Mouse (Mus musculus) thymus, postnatal 25 days (tissue): ENCODE measurements around the gene Ap1ar.

Experiments
- DNase-seq: peaks from one replicate; pipeline ENCODE4 v3.0.0; 2022

Gene Ap1ar

DNA sequence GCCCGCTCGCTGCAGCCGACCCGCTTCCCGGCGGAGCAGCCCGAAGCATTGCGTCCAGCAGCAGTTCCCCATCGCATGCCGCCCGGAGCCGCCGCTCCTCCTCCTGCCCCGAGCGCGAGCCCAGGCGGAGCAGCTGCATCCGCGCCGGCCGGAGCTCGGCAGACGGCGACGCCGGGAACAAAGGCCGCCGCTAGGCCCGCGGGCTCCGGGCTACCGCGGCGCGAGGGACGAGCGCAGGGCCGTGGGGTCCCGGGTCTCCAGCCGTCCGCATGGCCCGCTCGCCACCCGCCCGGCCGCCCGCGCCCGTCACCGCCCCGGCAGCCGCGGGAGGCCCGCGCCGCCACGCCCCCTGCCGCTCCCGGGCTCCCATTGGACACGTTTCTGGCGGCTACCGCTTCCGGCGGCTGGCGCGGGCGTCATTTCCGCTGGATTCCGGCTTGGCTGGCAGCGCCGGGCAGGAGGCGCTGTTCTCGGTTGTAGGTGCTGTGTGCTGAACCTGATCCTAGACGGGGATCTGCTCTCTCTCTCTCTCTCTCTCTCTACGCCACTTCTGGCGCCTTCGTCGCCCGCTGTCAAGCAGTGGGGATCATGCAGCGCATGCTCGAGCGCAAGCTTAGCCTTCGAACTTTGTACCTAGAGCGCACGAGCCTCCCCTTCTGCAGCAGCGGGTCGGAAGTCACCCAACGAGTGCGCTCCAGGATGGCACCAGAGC is at the start of gene Ap1ar:
TSS of gene Ap1ar (minus strand) at position 370 of the 712 bp plus-strand sequence.
- peak; percentile 97 for DNase-seq

DNA sequence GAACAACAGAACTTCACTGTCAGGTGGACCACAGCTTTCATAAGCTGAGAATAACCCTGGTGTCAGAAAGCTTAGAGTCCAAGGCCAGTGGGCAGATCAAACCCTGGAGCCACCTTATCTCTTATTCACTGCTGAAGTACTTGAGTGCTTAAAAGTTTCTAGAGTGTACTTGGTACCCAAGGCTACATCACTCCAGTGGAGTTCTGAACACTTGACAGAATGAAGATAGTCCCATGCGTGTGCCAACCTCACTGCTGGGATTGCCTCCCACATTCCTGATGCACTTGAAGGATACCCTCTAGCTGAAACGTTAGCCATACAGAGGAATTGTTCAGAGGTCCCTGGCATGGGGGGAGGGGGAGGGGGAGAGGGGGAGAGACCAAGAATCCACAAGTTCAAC is 44.4 kb upstream of the Ap1ar start:
- DNase-seq = no peak

DNA sequence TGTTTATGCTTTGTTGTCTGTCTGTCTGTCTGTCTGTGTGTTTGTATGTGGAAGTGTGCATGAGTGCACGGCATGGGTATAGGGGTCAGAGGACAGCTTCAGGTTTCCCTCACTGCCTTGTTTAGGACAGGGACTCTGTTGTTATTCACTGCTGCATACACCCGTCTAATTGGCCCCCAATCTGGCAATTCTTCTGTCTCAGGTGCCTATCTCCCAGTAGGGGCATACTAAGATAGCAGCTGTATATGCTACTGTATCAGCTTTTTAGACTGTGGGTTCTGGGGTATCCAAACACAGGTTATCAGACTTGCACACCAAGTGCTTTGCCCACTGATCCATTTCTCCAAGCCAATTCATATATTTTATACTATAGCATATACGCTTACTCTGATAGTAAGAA is 42.6 kb upstream of the Ap1ar start:
- no peak for DNase-seq

DNA sequence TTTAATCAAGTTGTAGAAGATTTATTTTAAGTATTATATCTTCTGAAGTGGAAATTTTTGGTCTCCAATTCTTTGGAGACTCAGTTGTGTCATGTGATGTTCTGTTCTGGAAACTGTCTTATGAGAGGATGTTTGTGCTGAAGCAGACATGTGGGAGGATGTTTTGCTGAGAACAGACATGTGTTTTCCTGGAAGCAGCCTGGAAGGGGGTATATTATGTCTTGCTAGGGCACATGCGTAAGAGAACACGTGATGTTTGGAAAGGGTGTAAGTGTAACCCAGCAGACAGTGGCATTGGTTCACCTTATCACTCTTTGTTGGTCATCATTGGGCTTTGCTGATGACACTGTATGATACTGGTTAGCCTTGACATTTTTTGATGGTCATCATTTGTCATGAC is 38.2 kb upstream of the Ap1ar start:
- no peak for DNase-seq

DNA sequence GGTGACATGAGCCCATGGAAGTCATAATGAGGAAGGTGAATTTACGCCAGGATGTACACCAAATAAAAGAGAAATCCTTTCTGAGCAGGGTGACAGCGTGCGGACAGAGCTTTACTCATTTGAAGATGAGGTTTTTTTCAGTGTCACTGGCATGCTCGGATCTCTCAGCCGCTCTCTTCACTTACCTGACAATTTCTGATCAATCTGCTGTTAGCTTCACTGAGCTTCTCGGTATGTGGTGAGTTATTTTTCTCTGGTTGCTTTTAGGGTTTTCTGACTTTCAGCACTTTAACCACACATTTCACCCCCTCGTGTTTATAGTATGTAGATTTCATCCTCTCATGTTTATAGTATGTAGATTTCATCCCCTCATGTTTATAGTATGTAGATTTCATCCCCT is 37.7 kb upstream of the Ap1ar start:
- no peak for DNase-seq

DNA sequence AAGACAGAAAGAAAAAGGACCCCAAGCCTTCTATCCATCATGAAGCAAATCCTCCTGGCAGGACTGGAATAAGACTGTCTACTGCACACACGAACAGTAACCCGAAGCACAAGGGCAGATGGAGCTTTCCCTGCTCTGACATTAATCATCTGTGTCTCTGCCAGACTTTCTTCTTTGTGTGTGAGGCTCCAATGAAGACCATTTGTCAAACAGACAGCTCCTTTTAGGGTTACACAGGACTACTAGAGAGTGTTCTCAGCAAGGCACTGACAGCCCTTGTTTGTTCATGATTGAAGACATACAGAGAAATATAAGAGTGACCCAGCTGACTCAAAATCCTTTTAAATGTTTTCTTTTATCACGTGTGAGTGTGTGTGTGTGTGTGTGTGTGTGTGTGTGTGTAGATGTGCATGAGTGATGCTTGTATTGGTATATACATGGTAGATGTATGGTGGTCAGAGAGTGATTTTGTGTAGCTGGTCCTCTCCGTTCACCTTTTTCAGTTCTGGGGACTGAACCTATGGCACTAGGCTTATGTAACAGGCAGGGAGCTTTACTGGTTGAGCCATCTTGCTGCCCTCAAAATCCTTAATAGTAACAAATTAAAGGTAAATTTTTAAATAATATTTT is 37.0 kb upstream of the Ap1ar start:
- DNase-seq = no peak

DNA sequence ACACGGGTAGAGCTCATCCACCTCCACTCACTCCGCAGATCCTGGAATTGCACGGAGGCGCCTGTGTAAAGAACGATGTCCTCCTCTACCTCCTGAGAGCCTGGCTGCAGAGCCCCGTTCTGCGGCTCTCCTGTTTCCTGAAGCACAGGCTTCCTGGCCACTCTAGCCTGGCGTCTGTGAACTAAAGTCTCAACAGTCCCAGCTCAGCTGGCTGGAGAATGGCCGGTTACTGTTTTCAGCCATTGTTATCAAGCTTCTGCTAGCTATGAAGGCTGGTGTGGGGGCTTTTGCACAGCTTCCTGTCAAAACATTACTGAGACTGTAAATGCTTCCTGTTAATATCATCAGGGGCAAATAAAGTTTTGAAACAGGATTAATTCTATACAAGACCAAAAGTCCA is 34.3 kb upstream of the Ap1ar start:
- DNase-seq = no peak

DNA sequence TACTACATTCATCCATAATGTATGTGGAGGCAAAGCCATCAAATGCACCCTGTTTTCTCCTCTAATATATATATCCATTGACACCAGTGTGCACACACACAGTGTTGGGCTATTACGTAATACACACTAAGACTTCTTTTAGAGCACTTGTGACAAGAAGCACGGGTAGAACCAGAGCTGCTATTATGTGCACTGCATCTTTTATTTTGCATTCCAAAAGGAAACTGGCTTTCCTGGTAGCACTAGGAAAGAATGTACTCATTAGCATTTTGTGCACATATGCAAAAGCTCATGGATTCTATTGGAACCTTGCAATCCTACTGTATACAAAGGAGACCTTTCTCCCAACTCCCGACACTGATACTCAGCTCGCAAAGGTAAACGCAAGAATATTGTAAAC is 31.6 kb upstream of the Ap1ar start:
- no peak for DNase-seq

DNA sequence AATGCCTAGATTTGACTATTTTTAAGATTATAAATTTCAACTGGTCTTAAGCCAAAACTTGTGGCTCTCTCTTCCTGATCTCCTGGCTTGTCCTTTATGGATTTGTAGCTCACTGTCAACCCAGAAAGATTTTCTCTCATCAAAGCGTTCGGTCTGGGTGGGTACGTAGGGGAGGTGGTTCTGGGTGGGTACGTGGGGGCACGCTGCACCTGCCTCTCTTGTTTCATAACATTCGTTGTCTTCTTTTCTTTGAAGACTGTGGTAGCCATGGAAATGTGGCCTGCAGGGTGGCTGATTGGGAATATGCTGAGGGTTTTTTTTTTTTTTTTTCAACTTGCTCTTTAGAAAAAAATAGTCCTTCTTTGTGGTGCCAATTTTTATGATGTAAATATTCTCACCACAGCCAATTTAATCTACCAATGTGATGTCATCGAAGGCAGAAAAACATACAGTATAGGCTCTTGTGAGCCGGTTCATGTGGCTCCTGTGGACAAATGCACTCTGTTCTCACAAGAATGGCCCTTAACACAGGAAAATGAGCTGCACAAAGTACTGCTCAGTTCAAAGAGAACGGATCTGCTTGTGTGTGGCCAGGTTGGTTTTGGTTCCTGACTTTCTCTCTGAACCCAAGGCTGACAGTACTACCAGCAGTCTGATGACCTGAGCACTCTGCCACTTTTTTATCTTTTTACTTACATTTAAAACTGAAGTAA is 30.9 kb upstream of the Ap1ar start:
- DNase-seq = peak; percentile 35

DNA sequence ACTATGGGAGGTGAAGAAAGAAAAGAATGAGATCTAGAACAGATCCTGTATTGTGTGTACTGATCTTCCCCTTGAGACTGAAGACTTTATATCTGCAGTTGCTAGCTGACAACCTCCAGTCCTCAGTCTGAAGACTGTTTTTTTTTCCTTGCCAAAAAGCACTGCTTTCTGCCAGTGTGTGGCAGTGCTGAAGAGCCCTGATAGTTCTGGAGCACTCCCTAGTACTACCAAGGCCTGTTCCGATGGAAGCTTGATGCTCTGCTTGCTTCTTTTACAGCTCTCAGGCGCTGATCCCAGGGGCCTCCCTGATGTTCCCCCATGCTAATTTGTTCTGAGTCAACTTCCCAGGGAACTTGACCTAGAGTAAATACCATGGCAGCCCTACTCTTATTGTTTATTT is 26.9 kb upstream of the Ap1ar start:
- no peak for DNase-seq

DNA sequence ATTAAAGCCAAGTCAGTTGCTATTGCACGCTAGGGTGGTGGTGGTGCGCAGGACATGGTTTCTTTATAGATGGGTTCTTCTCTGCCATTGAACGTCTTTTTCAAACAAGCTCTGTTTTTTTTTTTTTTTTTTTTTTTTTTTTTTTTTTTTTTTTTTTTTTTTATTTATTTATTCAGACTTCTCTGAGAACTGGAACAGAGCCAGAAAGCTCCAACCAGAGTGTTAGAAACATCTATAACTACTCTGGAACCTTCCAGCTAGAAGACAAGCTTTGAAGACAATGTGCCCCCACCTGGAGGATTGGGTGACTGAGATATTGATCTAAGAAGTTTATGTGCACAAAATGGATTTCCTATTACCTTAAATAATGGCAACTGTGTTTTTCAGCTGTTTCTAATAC is 26.2 kb upstream of the Ap1ar start:
- no peak for DNase-seq

DNA sequence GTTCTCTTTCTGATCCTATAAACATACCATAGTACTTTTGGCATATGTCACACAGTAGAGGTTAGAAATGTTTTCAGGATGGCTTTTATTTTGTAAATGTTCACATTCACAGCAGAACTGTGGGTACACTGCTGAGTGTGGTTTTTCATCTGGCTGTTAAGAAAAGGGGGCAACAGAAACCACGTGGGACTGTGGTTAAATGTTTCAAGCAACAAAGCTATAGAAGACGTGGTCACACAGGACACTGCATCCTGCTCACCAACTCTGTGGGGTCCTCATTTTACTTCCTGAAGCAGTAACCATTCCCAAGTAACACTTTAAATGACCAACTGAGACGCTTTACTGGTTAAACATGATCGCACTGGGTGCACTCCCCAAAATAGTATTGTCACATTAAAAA is 25.2 kb upstream of the Ap1ar start:
- DNase-seq = peak; percentile 38

DNA sequence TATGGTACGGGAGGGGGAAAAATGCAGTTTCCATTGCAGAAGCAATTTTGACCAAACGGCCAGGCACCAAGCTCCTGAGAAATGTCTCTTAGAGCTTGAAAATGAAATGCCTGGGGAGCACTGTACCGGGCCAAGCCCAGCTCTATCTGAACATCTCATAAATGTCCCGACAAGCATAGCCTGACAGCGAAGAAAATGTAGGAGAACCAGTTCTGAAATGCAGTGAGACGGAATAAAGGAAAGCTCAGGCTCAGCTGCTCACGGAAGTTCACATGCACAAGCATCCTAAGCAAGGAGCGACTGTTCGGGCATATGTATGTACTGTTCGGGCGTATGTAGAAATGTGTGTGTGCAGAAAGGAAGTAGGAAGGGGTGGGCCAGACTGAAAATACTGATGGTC is 24.0 kb upstream of the Ap1ar start:
- no peak for DNase-seq

DNA sequence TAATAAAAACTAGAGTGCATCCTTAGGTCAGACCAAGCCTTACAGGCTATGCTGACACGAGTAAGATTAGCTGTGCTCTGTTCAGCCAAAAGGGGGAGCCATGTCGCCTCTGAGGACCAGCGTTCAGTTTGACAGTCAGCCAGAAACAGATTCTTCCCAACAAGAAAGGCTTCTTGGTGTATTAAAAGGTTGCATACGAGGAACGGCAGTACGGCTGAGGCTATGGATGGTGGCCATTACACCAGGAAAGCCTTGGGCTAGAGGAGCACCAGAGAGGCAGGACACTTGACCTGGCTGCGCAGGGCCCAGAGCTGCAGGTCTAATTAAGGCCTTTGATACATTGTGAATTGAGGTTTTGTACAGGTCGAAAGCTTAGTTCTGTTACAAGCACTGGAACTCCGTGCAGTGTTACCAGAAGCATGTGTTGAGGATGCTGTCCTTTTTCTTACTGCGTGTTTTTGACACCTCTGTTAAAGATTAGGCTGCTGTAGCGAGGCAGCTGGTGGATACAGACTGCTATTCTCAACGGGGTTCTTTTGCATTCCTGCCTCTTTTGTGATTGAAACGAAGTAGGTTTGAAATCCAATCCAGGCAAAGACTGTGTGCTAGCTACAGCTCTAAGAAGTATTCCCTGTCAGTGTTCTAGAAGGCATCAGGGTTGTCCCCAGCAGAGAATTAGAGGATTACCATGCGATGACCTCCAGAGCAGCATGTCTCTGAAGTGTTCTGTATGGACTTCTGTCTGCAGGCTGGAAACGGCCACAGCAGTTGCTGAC is 16.3 kb upstream of the Ap1ar start:
- peak; percentile 78 for DNase-seq

DNA sequence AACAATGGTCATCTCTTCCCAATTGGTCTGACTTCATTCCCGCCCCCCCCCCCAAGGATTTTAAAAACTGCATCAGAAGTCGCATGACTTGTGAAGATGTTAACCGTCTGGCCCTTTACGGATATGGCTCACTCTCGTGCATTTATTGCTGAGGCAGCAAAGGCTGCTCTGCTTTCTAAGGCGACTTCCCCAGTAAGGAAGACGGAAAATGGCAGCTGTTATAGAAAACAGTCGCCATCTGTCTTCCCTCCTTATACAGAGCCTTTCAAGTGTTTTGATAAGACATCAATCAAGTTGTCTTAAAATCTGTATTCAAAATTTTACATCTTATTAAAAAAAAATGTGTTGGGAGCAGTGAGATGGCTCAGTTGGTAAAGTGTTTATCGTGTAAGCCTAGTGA is 15.4 kb upstream of the Ap1ar start:
- DNase-seq = no peak

DNA sequence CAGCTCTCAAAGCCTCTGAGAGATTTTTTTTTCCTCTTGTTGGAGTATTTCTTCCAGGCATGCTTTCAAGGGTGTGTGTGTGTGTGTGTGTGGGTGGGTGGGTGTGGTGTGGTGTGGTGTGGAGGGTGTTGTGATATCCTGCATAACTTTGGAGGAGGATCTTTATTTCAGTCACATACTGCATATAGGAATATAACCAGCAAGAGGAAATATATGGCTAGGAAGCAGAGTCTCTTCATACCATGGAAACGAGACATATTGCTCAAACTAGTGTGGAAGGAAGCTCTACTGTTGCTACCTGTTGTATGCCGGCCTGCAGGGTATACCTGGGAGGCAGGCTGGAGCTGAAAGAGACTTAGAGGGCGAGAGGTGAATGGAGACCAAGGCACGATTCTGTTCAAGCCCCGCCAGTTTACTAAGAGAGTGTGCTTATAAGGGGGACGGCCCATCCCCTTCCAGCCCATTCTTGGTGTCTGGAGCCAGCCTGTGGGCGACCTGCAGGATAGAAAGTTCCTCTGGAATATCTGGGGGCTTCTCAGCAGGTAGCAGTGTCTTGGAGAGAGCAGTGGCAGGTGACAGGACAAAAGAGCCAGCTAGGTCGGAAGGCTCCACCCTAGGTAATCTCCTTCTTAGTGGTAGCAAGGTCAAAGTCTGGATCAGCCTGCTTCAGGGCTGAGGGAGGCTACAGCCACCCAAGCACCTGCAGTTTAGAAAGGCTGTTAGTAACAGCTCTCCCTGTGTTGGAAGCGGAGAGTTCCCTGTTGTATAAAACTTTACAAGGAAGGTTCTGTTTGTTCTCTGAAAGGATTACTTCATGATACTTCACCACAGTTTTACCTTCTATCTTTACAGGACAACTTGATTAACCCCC is 13.7 kb upstream of the Ap1ar start:
- no peak for DNase-seq

DNA sequence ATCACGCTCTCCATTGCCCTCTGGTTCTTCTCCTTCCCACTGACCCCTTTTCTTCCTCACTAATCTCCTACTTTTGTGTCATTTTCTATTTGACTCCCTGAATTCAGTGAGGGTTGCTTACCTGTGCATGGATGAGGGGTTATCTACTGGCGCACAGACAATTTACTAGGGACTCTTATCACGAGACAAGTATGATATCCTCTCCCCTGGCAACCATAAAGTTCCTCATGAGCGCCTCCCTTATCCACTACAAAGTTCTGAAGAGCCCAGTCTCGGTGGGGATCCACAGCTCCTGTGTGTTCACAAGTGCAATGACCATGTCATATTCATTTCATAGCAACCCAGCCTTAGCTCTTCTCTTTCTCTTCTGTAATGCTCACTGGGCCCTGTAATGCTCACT is 12.6 kb upstream of the Ap1ar start:
- no peak for DNase-seq

DNA sequence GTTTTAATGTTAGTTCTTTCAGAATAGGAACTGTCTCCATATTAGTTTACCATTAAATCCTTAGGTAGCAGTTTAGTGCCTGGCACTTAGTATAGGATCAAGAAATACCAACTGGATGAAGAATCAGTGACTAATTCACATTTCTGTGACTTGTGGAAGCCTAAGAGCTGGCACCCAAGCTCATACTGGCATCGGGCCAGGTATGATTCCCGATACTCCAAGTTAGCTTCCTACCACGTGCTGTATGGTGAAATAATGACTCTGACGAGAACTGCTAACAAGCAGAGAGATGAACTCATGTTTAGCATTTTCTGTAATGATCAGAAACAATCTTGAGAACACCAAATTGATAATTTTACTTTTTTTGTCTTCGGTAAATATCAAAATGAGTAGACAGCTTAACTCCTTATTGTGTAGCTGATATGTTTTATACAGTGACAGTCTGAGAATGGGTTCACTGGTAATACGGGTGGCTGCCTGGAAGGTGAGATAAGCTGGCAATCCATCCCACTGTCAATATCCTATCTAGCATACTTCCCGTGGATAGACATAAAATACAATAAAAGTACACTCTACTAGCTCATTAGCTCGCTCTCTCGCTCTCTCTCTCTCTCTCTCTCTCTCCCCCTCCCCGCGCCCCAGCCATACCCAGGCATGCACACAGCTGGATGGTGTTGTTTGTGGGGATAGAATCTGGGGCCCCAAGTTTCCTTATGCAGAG is 10.9 kb upstream of the Ap1ar start:
- no peak for DNase-seq

DNA sequence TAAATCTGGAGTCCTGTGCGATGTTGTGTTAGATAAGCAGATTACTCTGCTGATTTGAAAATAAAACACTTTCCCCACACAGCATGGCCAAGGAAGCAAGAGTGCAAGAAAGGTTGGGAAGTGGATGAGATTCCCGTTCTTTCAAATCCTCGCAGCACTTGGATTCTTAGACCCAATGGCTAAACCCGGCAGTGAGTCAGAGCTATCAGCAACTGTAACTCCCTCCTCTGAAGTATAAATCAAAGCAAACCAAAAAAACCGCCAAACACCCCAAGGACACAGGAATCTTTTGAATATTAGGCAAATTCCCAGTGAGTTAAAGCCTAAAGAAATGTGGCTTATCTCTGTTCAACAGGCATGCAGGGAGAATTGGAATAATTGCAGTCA is 6.6 kb upstream of the Ap1ar start:
- no peak for DNase-seq

DNA sequence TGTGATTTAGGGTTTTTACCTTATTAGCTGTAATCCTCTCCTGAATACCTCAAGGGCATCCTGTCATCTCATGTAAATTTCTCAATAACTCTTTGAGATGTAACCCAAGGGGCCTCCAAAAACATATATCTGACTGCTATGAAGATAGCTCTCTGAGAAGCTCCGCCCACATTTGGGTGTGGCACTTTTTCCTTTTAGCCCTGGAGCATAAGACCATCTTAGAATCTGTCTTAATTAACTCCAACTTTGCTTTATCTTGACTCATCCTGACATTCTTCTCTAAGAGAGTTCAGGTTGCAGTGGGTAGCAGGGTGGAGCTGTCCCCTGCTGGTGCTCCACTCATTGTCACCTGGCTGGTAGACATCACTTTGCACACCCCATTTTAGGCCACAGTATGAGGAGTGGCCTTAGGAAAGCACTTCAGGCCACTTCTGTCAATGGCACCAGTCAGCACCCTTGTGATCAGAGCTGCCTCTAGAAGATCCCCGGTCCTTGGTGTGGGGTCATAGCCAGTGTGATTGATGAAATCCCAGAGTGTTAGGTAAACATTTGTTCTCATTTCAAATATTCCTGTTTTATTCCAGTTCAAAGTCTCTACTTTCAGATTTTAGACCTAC is 6.1 kb upstream of the Ap1ar start:
- DNase-seq = no peak

DNA sequence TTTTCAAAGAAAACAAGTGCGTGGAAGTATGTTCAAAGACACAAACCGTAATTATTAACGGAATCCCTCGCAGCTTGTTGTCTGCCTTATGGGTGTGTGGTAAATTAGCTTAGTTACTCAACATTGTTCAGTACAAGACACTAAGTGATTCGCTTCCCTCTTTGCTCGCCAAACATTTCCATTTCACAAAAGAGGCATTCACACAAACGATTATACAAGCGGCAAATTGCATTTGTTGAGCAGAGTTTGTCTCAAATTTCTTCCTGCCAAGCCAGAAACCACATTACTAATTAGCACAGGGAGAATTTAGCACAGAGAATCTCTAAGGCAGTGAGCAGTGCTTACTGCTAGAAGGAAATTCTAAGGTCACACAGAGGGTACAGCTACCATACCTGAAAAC is 4.6 kb upstream of the Ap1ar start:
- no peak for DNase-seq
